Comparison of ENCODE assay signal across 19 mouse cellular contexts in the genomic region with DNA sequence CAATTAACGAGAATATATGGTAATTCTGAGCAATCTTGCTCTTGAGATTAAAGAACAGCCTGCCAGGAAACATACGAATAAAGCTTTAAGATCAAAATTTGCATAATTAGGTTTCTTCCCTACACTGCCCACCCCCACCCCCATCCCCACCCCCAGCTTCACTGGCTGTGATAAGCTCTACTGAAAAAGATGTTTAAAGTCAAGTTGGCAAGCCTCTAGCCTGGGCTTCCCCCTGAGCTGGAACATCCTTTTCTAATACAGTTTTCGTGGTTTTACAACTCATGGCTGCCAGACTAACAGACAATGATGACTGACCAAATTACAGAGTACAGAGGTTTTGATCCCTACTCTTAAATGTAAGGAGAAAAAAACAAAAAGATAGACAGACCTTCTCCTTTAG. TPM values are rescaled to one million over a fixed set of nuclear protein-coding genes. Genes with fewer than 3 reads are reported as not detected.
A peak's percentile ranks its signal among the peaks of the same experiment; 100 is the strongest.
DNase-seq lines count a peak whose midpoint lies in the region; ATAC-seq and TF ChIP-seq lines count a peak whose summit lies in the region.
"Had no signal": no experiment of that assay in that cellular context is flagged by ENCODE, and none has a peak within 500 bp of the region (broad histone marks: within the 10 kb centered on the region; RNA-seq: fewer than 3 reads in every experiment).

No protein-coding gene starts in this region.

- no peak for DNase-seq in liver, embryonic 11.5 days (ENCODE audit: low spot score)
- no peak for DNase-seq in liver, postnatal 0 days
- peak; percentile 39 for DNase-seq in MEL (ENCODE audit: low read depth, low spot score)
- no peak for DNase-seq in liver, embryonic 13.5 days
- DNase-seq in gastrocnemius, postnatal 25 days: no peak
- DNase-seq in hindbrain, postnatal 0 days (ENCODE audit: low spot score): no peak
- DNase-seq: adrenal gland, postnatal 14 days; cerebellum, adult 18-20 months; cerebellum, adult 9-11 months; cerebellum, postnatal 36 days; gastrocnemius, postnatal 14 days; heart, postnatal 36 days had no signal

- peak overlapping the region; percentile 18 for H3K4me2 ChIP-seq in liver, embryonic 11.5 days
- H3K4me2 ChIP-seq in liver, postnatal 0 days (ENCODE audit: low read depth, low read length): no peak overlapping the region
- peak overlapping the region; percentile 54 for H3K4me2 ChIP-seq in liver, embryonic 13.5 days
- H3K4me2 ChIP-seq in kidney, embryonic 14.5 days (replicated peaks; ENCODE audit: low read depth, low read length): no peak overlapping the region
- no peak overlapping the region for H3K4me2 ChIP-seq in hindbrain, postnatal 0 days (ENCODE audit: low read depth, low read length)
- H3K4me2 ChIP-seq: embryonic facial prominence, embryonic 13.5 days; forebrain, embryonic 12.5 days; heart, embryonic 13.5 days; hindbrain, embryonic 15.5 days had no signal

- peak overlapping the region; percentile 75 for H3K27ac ChIP-seq in liver, embryonic 11.5 days (ENCODE audit: low read depth, low read length)
- no peak overlapping the region for H3K27ac ChIP-seq in liver, postnatal 0 days (ENCODE audit: low read depth)
- H3K27ac ChIP-seq in MEL (ENCODE audit: control insufficient read depth, low read depth, low read length): peak overlapping the region; percentile 69
- H3K27ac ChIP-seq in liver, embryonic 13.5 days: peak overlapping the region; percentile 87
- no peak overlapping the region for H3K27ac ChIP-seq in kidney, embryonic 14.5 days (ENCODE audit: low read depth, low read length)
- no peak overlapping the region for H3K27ac ChIP-seq in hindbrain, postnatal 0 days
- H3K27ac ChIP-seq: forebrain, embryonic 12.5 days; heart, embryonic 13.5 days; hindbrain, embryonic 15.5 days had no signal

- H3K27me3 ChIP-seq in liver, embryonic 11.5 days (replicated peaks; ENCODE audit: control insufficient read depth, insufficient read depth, low read length): no peaks in the 10 kb centered on the region
- H3K27me3 ChIP-seq in liver, postnatal 0 days (ENCODE audit: insufficient read depth, low read length): no peaks in the 10 kb centered on the region
- no peaks in the 10 kb centered on the region for H3K27me3 ChIP-seq in MEL (ENCODE audit: control insufficient read depth in 1 of 2, insufficient read depth in 2 of 2, low read length in 2 of 2)
- no peaks in the 10 kb centered on the region for H3K27me3 ChIP-seq in liver, embryonic 13.5 days
- H3K27me3 ChIP-seq in kidney, embryonic 14.5 days (ENCODE audit: control insufficient read depth, insufficient read depth, low read length): no peaks in the 10 kb centered on the region
- H3K27me3 ChIP-seq in hindbrain, postnatal 0 days (ENCODE audit: insufficient read depth, low read length): no peaks in the 10 kb centered on the region
- H3K27me3 ChIP-seq: embryonic facial prominence, embryonic 13.5 days; forebrain, embryonic 12.5 days; heart, embryonic 13.5 days; hindbrain, embryonic 15.5 days had no signal

- TF ChIP-seq POLR2A in MEL (IDR thresholded peaks at IDR 0.05; ENCODE audit: control insufficient read depth in 1 of 2, insufficient read depth in 1 of 2, low read depth in 1 of 2, low read length in 2 of 2, poor library complexity in 1 of 2): no peak

- no peak for ATAC-seq in liver, embryonic 11.5 days (replicated peaks; ENCODE audit: low FRiP score)
- no peak for ATAC-seq in liver, postnatal 0 days
- no peak for ATAC-seq in liver, embryonic 13.5 days (ENCODE audit: low read depth)
- no peak for ATAC-seq in kidney, embryonic 14.5 days (ENCODE audit: low FRiP score, low TSS enrichment)
- no peak for ATAC-seq in hindbrain, postnatal 0 days
- ATAC-seq: forebrain, embryonic 16.5 days had no signal

- H3K4me1 ChIP-seq in liver, embryonic 11.5 days (replicated peaks; ENCODE audit: control insufficient read depth, insufficient read depth, low read length): peaks cover 8% of the 10 kb centered on the region
- H3K4me1 ChIP-seq in liver, postnatal 0 days (ENCODE audit: insufficient read depth): 0 out of 2 replicates have a peak, but pooled peaks cover 3% of the 10 kb centered on the region
- H3K4me1 ChIP-seq in MEL (ENCODE audit: control insufficient read depth in 1 of 2, insufficient read depth in 2 of 2, low read length in 2 of 2): peaks cover 7 to 21% of the 10 kb centered on the region in 2 experiments
- peaks cover 47% of the 10 kb centered on the region for H3K4me1 ChIP-seq in liver, embryonic 13.5 days (replicated peaks)
- H3K4me1 ChIP-seq in kidney, embryonic 14.5 days (ENCODE audit: control insufficient read depth, insufficient read depth, low read length): no peaks in the 10 kb centered on the region
- no peaks in the 10 kb centered on the region for H3K4me1 ChIP-seq in hindbrain, postnatal 0 days (ENCODE audit: insufficient read depth, low read length)
- H3K4me1 ChIP-seq: forebrain, embryonic 12.5 days; heart, embryonic 13.5 days; hindbrain, embryonic 15.5 days had no signal

- TF ChIP-seq EP300 in liver, postnatal 0 days (IDR thresholded peaks at IDR 0.05; ENCODE audit: low read depth): no peak
- TF ChIP-seq EP300 in MEL (IDR thresholded peaks at IDR 0.05; ENCODE audit: low read depth in 1 of 2, low read length in 2 of 2): no peak

- H3K36me3 ChIP-seq in liver, embryonic 11.5 days (ENCODE audit: control insufficient read depth, insufficient read depth, low read length): no peaks in the 10 kb centered on the region
- H3K36me3 ChIP-seq in liver, postnatal 0 days (replicated peaks; ENCODE audit: insufficient read depth, low read length): no peaks in the 10 kb centered on the region
- H3K36me3 ChIP-seq in MEL (ENCODE audit: control insufficient read depth in 1 of 2, insufficient read depth in 2 of 2, low read length in 2 of 2): peaks cover 0 to 27% of the 10 kb centered on the region in 2 experiments; a peak in 2 of 4 replicates
- no peaks in the 10 kb centered on the region for H3K36me3 ChIP-seq in liver, embryonic 13.5 days
- no peaks in the 10 kb centered on the region for H3K36me3 ChIP-seq in kidney, embryonic 14.5 days (ENCODE audit: control insufficient read depth, insufficient read depth, low read length)
- no peaks in the 10 kb centered on the region for H3K36me3 ChIP-seq in hindbrain, postnatal 0 days (ENCODE audit: insufficient read depth, low read length)
- H3K36me3 ChIP-seq: embryonic facial prominence, embryonic 13.5 days; forebrain, embryonic 12.5 days; heart, embryonic 13.5 days; hindbrain, embryonic 15.5 days had no signal

- no peak for TF ChIP-seq CTCF in liver, postnatal 0 days (IDR thresholded peaks at IDR 0.05; ENCODE audit: low read depth)
- no peak for TF ChIP-seq CTCF in MEL (IDR thresholded peaks at IDR 0.05 in 2 of 3, conservative IDR thresholded peaks at IDR 0.05 in 1 of 3; ENCODE audit: control insufficient read depth in 1 of 3, insufficient read depth in 1 of 3, low read depth in 2 of 3, low read length in 3 of 3, poor library complexity in 1 of 3, severe bottlenecking in 1 of 3)
- no peak for TF ChIP-seq CTCF in hindbrain, postnatal 0 days (IDR thresholded peaks at IDR 0.05; ENCODE audit: low read depth)

- WGBS in liver, embryonic 11.5 days: 72% methylated on average over 3 of the region's 3 CpGs
- WGBS in liver, postnatal 0 days (ENCODE audit: insufficient replicate concordance): 64% methylated on average over 3 of the region's 3 CpGs
- 48% methylated on average over 3 of the region's 3 CpGs for WGBS in liver, embryonic 13.5 days (ENCODE audit: insufficient replicate concordance)
- WGBS in kidney, embryonic 14.5 days: 82% methylated on average over 3 of the region's 3 CpGs
- WGBS in hindbrain, postnatal 0 days: 67% methylated on average over 3 of the region's 3 CpGs

- no peaks in the 10 kb centered on the region for H3K9me3 ChIP-seq in liver, embryonic 11.5 days (ENCODE audit: control insufficient read depth, low read length)
- H3K9me3 ChIP-seq in liver, postnatal 0 days (ENCODE audit: low read length): no peaks in the 10 kb centered on the region
- H3K9me3 ChIP-seq in MEL (replicated peaks; ENCODE audit: insufficient read depth, low read length): no peaks in the 10 kb centered on the region
- no peaks in the 10 kb centered on the region for H3K9me3 ChIP-seq in liver, embryonic 13.5 days (replicated peaks)
- no peaks in the 10 kb centered on the region for H3K9me3 ChIP-seq in kidney, embryonic 14.5 days (ENCODE audit: control insufficient read depth, low read length)
- no peaks in the 10 kb centered on the region for H3K9me3 ChIP-seq in hindbrain, postnatal 0 days (ENCODE audit: low read length)
- H3K9me3 ChIP-seq: embryonic facial prominence, embryonic 13.5 days; forebrain, embryonic 12.5 days; G1E; heart, embryonic 13.5 days; hindbrain, embryonic 15.5 days had no signal

- no peak overlapping the region for H3K4me3 ChIP-seq in liver, embryonic 11.5 days (ENCODE audit: low read depth, low read length)
- H3K4me3 ChIP-seq in liver, postnatal 0 days (ENCODE audit: low read depth, low read length): no peak overlapping the region
- H3K4me3 ChIP-seq in MEL (ENCODE audit: control insufficient read depth in 1 of 2, insufficient read depth in 1 of 2, low read depth in 2 of 2, low read length in 2 of 2): no peak overlapping the region
- H3K4me3 ChIP-seq in liver, embryonic 13.5 days (replicated peaks): no peak overlapping the region
- no peak overlapping the region for H3K4me3 ChIP-seq in kidney, embryonic 14.5 days (ENCODE audit: low read length)
- H3K4me3 ChIP-seq in hindbrain, postnatal 0 days (ENCODE audit: low read length): no peak overlapping the region
- H3K4me3 ChIP-seq: embryonic facial prominence, embryonic 13.5 days; forebrain, embryonic 12.5 days; heart, embryonic 13.5 days; hindbrain, embryonic 15.5 days had no signal

- no peaks in the 10 kb centered on the region for H3K79me2 ChIP-seq in MEL (ENCODE audit: control insufficient read depth, insufficient read depth, low read length, poor library complexity)

- no peak overlapping the region for H3K9ac ChIP-seq in liver, embryonic 11.5 days (ENCODE audit: low read depth, low read length)
- H3K9ac ChIP-seq in liver, postnatal 0 days (replicated peaks): no peak overlapping the region
- no peak overlapping the region for H3K9ac ChIP-seq in MEL (ENCODE audit: control insufficient read depth, low read depth, low read length, poor library complexity, severe bottlenecking)
- no peak overlapping the region for H3K9ac ChIP-seq in liver, embryonic 13.5 days
- H3K9ac ChIP-seq in kidney, embryonic 14.5 days (ENCODE audit: low read depth, low read length): no peak overlapping the region
- no peak overlapping the region for H3K9ac ChIP-seq in hindbrain, postnatal 0 days (replicated peaks; ENCODE audit: low read length)
- H3K9ac ChIP-seq: embryonic facial prominence, embryonic 13.5 days; forebrain, embryonic 12.5 days; heart, embryonic 13.5 days; hindbrain, embryonic 15.5 days had no signal

- TF ChIP-seq RAD21 in MEL (IDR thresholded peaks at IDR 0.05; ENCODE audit: low read depth, low read length): no peak

RNA-seq across cellular contexts. Expression of a gene that starts 17.6 kb away (rescaled TPM):
- 17.2 and 19.0 TPM in 2 replicates for polyA plus RNA-seq in liver, embryonic 11.5 days (2014; fragmentation: Nextera tagmentation; extraction: Ambion mirVana)
- 5.7 and 6.2 TPM in 2 replicates for polyA plus RNA-seq in liver, postnatal 0 days (2015; fragmentation: Nextera tagmentation; extraction: Ambion mirVana)
- total RNA-seq in MEL (2012; rRNA removed): 7.7 and 7.9 TPM in 2 replicates
- polyA plus RNA-seq in MEL (2012; ENCODE audit: insufficient read depth in 1 of 2, insufficient read length in 2 of 2, low read depth in 1 of 2, low replicate concordance in 2 of 2, missing spikeins in 1 of 2): 10 to 100 TPM in 1 of 2 experiments, not detected in 1; 12.0 TPM
- 11.0 and 11.8 TPM in 2 replicates for polyA plus RNA-seq in liver, embryonic 13.5 days (2015; fragmentation: Nextera tagmentation; extraction: Ambion mirVana)
- 10 to 100 TPM; 43.9 to 57.0 TPM for total RNA-seq in gastrocnemius, postnatal 25 days (2021)
- 19.9 and 21.1 TPM in 2 replicates for polyA plus RNA-seq in kidney, embryonic 14.5 days (2014; fragmentation: Nextera tagmentation; extraction: Ambion mirVana)
- 80.1 and 81.3 TPM in 2 replicates for total RNA-seq in hindbrain, postnatal 0 days (2014; rRNA removed)
- polyA plus RNA-seq in hindbrain, postnatal 0 days (2015; fragmentation: Nextera tagmentation; extraction: Ambion mirVana): 63.6 and 70.0 TPM in 2 replicates

Comparison
In these comparisons a context has a peak if more than half of its experiments do, and no peak if none do; other contexts are left out.
1. H3K27ac ChIP-seq: peak in liver, embryonic 11.5 days (single experiment), MEL (single experiment) and liver, embryonic 13.5 days (single experiment); none in liver, postnatal 0 days (single experiment), kidney, embryonic 14.5 days (single experiment) and hindbrain, postnatal 0 days (single experiment).
2. H3K4me2 ChIP-seq: peak in liver, embryonic 11.5 days (single experiment) and liver, embryonic 13.5 days (single experiment); none in liver, postnatal 0 days (single experiment), kidney, embryonic 14.5 days (single experiment) and hindbrain, postnatal 0 days (single experiment).